Mouse (Mus musculus): ENCODE results near the gene Selenoi.
"Not testable (repeated sequence)": the region's sequence is repeated elsewhere in the genome, so short reads cannot be mapped to it uniquely, and the experiment has no call there.

Selenoi gene

DNA sequence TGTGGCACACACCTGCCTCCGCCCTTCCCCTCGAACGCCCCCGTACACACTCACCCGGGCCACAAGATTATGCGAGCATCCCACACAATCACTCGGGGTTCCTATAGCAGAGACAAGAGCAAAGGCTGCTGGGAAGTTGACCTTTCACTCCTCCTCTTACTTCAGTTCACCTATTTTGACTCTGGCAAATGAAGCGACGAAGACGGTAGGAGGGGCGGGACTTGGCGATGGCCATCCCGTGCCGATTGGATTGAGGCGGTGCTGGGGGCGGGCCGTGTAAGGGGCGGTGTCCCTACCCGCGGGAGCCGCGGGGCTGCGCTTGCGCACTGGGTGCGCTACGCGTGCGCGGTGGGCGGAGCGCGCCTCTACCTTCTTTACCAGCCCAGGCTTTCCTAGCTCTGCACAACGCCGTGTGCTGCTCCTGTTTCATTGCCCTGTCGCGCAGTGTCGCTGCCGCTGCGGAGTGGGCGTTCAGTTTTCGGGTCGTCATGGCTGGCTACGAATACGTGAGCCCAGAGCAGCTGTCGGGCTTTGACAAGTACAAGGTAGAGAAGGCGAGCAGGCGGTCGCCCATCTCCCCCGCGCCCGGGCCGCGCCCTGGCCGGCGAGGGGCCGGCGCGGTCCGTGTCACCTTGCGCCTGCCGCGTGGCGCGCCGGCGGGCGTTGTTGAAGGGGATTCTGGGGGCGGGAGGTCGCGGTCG is at the start of gene Selenoi:
Gene Selenoi, plus strand, starts transcription at position 311 of the 701 bp plus-strand sequence.
- DNase-seq (ENCODE audit: low read depth, low spot score) = peak; percentile 98

DNA sequence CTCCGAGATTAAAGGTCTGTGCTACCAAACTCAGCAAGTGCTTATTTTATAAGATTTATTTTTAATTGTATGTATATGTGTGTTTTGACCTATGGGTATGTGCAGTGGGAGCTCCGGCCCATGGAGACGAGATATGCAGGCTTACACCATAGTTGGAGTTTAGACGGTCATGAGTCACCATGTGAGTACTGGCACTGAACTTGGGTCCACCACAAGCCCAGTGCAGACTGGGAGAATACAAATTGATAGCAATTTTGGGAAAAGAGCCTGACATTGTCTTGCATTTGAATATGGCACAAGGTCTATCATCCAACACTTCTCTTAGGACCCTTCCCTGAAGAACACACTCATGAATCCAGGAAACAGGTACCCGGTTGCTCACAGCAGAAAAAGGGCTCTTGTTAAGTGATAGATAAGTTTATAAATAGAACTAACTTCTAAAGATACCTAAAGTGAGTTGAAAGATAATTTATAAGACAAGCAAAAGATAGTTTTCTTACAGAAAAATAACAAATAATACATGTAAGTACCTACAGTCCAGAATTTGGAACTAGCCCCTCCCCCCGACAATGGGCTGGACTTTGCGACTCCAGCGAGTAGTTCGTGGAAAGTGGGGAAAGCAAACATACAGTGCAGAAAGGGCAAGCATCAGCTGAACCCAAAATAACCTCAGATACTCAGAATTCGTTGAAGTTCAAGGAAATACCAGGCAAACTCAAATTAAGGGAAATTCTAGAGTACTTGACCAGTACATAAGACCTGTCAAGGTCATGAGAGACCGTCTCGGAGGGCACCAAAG is 44.5 kb upstream of the Selenoi start:
- DNase-seq (ENCODE audit: low read depth, low spot score) = no peak

DNA sequence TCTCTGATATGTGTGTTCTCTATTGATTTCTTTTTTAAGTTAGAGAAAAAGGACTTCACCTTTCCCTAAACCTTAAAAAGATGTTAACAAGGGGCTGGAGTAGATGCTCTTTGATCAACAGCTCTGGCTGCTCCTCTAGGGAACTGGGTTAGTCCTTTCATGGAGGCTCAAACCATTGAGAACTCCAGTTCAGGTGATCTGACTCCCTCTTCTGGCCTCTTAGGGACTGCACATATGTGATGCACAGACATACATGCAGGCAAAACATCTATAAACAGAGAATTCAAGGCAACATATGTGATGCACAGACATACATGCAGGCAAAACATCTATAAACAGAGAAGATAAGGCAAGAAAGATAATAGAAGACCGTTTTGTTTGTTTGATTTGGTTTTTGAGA is 39.9 kb upstream of the Selenoi start:
- DNase-seq (ENCODE audit: low read depth, low spot score) = peak; percentile 30

DNA sequence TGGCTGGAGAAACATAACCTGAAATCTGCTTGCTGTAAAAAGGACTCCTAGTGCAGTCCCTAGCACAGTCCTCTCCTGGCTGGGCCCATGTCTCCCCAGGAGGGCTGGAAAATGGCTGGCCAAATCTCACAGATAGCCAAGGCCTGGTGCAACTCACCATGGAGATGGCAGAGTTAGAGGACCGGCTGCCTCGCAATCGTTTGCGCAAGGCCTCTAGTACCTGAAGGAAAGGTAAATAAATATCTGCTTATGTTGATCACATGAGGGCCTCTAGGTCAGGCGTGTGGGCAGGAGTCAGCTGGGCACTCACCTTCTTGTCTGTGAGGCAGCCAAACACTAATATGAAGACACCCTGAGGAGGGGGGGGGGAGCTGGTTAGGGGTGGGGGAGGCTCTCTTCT is 37.0 kb upstream of the Selenoi start:
- DNase-seq (ENCODE audit: low read depth, low spot score) = no peak

DNA sequence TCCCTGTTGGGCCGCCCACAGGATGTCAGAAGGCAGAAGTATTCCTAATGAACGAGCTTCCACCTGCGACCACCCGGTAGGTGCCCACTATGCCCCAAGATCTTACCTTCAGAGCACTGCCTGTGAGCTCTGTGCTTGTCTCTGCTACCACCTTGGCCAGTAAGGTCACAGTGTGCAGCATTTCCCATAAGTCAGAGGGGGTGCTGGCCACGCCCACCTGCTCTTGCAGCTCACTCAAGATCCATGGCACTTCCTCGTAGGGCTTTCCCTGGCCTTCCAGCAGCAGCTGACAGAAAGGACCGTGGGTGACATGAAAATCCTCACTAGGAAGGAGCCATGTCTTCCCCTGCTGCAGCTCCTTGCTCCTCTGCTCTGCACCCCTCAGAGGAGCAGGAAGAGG is 34.1 kb upstream of the Selenoi start:
- peak; percentile 80 for DNase-seq (ENCODE audit: low read depth, low spot score)

DNA sequence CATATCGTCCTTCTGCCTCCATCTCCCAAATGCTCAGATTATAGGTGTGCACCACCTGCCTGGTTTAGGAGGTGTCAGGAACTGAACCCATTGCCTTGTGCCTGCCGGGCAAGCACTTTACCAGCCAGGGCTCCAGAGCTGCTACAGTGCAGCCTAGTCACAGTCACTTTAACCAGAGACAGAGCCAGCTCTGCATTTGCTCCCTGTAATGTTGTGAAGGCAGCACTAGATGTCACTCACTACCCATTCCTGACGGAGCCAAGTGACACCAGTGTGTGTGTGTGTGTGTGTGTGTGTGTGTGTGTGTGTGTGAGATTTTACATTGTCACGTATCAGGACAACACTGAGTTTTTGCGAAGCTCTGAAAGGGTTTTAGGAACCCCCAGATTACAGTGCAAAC is 30.9 kb upstream of the Selenoi start:
- peak; percentile 66 for DNase-seq (ENCODE audit: low read depth, low spot score)

DNA sequence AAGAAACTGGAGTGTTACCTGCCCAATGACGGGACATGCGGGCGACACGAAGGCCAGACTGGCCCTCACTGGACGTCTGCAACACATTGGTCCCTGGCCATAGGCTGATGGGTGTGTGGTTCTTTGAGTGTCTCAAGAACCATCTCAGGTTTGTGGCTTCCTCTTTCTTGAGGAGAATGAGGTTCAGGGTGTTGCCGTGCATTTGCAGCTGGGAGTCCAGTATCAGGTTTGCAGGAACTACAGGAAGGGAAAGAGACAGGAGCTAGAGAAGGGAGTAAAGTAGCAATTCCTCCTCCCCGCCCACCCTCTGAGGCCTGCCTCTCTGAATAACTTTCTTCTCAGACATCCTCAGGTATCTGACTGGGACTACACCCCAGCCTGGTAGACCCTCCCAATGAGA is 30.2 kb upstream of the Selenoi start:
- no peak for DNase-seq (ENCODE audit: low read depth, low spot score)

DNA sequence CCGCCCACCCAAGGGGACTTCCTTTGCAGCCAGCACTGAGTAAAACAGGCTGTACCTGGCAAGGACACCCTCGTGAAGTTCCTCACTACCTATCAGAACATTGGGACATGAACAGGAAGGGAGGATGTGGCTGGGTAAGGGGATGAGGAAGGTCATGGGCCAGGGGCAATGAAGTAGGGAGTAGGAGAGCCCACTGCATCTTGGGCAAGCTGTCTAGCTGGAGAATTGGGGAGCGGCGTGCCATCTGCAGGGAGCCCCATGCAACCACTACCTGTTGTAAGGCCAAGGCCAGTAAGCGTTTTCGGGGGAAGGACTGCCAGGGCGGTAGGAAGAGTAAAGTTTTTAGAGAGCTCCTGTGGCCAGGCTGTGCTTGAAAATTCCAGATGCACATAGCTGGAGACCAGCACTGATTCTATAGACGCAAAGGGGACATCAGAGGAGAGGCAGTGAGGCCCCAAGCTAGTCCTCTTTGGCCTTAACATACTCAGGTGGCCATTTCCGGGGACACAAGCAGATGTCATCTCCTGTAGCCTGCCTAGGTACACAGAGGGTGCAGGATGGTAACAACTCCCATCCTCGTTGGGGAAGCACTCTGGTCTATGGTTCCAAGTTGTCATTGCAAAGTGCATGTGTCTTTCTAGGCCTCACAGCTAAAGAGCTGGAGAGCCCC is 29.0 kb upstream of the Selenoi start:
- no peak for DNase-seq (ENCODE audit: low read depth, low spot score)

DNA sequence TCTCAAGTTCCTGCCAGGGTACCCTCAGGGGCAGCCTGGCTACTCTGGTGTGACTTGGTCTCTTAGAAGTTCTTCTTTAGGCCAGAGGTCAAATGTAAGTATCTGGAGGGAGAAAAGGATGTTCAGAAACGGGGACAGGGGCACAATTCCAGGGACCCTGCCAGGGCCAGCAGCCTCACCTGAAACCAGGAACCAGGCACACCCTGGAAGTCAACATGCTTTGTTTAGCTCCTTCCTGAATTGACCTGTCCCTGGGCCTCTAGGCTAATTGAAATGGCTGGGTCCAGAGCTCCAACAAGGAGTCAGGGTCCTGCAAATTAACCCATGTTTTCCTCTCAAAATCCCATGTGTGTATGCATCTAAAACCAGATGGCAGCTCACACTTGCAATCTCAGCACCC is 27.9 kb upstream of the Selenoi start:
- no peak for DNase-seq (ENCODE audit: low read depth, low spot score)

DNA sequence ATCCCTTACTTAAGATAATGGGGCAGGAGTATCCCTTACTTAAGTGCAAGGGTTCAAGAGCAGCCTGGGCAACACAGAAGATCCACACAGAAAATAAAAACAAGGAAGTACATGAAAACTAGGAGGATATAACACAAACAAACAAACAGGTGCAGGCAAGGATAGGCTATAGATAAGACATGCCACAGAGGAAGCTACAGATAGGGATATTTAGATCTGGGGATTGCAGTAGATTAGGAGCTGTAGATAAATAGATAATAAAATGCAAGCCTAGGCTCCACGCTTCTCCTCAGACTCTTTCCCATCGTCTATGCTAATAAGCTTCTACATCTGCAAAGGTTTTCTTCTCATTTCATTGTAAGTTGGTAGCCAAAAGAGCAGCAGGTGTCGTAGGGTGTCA is 27.3 kb upstream of the Selenoi start:
- no peak for DNase-seq (ENCODE audit: low read depth, low spot score)

DNA sequence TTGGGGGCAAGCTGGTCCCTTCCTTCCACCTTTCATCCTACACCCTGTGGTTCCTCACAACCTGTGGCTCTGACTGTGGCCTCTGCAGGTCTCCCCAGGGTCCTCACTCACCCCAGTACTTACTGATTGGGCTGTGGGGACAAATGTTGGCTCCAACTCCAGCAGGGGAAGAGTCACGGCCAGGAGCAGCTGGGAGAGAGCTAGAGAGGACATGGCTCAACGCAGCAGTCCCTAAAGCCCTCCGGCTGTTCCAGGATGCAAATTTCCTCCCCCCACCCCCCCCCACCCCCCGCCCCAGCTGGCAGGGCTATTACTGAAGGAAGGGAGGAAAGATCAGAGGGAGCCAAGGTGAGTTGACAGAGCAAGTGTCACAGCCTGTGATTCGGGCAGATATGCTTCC is 26.9 kb upstream of the Selenoi start, which contains the start of gene Adgrf3:
Gene Adgrf3, minus strand, starts transcription at position 230 of the 400 bp plus-strand sequence.
- DNase-seq (ENCODE audit: low read depth, low spot score) = no peak

DNA sequence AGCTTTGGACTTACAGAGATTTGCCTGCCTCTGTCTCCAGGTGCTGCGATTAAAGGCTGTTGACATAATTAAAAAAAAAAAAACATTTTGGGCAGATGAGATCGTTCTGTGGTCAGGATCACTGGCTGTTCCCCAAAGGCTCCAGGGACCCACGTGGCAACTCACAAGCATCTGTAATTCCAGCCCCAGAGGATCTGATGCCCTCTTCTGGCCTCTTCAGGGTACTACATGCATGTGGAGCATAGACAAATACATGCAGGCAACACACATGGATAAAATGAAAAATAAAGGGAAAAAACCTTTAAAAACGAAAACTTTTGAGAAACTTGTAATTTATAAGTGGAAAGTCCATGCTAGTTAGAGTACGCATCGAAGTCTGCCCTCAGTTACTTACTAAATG is 25.1 kb upstream of the Selenoi start:
- DNase-seq (ENCODE audit: low read depth, low spot score) = peak; percentile 85

DNA sequence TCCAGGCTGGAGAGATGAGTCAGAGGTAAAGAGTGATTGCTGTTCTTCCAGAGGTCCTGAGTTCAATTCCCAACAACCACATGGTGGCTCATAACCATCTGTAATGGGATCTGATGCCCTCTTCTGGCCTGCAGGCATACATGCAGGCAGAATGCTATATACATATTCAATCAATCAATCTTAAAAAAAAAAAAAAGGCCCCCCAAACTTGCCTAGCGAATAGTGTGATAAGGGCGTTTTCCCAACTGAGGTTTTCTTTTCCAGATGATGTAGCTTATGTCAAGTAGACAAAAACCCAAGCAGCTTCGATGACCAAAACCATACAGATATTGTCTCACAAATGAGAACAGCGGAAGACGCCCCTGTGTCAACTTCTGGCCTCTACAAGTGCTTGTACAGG is 21.6 kb upstream of the Selenoi start:
- not testable (repeated sequence) for DNase-seq (ENCODE audit: low read depth, low spot score)

DNA sequence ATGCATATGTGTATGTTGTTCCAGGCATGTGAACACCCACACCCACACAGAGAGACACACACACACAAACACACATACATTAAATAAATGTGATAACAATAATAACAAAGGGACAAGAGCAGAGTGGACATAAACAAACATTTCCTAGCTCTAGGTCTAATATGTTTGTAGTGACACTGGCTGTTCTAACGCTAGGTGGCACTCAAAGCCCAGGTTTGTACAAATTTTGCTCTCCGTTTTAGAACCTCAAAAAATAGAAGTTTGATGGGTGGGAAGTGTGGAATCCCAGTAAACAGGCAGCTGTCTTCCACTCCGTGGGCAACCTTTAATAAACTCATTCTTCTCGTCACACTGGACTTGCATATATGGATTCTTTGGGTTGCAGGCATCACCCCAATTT is 17.5 kb upstream of the Selenoi start:
- peak; percentile 55 for DNase-seq (ENCODE audit: low read depth, low spot score)

DNA sequence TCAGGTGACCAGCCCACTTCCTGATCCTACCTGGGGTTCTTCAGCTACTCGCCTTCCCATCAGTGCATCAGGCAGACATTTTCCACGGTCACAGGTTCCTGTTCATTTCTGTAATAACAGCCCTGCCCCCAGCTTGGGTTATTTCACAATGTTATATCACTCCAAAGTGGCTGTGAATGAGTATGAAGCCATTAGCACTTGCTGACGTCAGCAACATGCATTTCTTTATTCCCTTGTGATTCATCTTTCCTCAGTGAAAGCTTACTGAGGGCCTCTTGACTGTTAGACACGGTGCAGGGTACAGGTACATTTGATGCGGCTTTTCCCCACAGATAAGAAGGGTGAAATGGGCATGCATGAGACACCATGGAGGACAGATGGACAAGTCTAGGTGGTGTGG is 16.4 kb upstream of the Selenoi start:
- no peak for DNase-seq (ENCODE audit: low read depth, low spot score)

DNA sequence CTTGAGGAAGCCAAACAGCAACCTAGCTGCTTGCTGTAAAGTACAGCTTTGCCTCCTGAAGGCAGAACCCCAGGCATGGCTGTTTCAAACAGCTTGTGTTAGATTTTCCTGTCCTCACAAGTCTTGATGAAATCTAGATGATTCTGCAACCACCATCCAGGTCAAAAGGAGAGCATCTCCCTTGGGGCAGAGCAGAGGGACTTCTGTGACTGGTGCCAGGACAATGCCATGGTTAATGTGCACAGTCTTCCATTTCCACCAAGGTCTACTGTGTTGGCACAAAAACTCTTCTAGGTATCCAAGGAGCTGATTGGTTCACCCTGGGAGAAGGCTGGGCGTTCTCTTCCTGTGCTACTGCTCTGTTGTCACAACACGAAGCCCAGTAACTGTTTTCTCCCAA is 12.7 kb upstream of the Selenoi start:
- no peak for DNase-seq (ENCODE audit: low read depth, low spot score)

DNA sequence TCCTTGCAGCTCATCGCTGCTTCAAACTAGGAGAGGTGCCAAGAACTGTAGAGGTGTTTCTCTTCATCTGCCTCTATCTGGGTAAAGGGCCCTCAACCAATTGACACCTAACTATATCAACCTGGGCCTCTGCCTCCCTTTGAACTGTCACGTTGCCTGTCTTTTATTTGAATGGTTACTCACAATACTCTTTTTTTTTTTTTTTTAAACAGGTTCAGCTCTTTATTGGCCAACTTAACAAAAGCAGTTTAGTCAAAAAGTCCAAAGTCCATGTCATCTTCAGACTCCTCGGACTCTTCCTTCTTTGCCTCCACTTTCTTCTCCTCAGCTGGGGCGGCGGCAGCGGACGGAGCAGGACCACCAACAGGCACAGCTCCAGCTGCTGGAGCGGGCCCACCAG is 11.7 kb upstream of the Selenoi start:
- DNase-seq (ENCODE audit: low read depth, low spot score) = no peak

DNA sequence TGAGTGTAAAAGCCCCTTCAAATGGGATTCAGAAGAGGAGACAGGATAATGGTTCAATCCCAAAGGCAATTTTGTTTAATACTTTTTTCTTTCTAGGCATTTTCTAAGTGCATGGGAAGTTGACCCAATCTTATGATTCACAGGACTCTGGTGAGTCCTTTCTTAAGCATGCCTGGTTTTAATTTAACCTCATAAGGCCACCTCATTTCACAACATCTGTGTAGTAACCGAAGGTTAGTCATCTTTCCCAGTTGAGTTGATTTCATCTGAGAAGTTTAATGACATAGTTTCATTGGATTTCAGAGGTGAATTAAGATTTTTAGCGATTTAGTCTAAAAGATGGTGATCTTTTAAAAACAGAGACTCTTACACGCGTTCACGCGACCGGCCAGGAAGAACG is 9.7 kb upstream of the Selenoi start:
- no peak for DNase-seq (ENCODE audit: low read depth, low spot score)

DNA sequence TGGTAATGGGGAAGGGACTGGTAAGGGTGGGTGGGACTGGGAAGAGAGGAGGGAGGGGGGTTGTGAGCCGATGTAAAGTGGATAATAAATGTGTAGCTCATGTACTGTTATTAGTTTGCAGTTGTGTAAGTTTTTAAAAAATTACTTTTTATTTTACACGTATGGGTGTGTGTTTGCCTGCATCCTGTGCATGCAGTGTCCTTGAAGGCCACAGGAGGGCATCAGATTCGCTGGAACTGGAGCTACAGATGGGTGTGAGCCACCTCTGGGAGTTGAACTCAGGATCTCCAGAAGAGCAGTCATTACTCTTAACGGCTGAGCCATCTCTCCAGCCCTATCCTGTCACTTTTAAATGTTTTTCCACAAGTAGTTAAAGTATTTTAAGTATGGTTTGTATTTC is 1.5 kb upstream of the Selenoi start:
- DNase-seq (ENCODE audit: low read depth, low spot score) = no peak

DNA sequence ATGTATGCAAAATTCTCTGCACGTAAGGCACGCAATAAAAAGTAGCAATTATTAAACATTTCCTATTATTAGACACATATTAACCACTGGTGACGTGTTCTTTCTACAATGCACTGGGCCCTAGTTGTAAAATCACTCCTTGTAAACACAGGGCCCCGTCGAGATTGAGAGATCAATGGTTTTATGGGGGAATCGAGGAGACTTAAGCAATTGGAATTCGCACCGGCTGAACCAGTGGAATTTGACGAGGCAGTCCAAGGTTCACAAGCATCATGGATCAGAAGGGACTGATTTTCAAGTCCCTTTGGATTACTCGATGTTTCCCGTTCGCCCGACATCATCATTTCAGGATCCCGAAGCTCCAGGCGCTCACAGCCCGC is 500 bp upstream of the Selenoi start:
- DNase-seq (ENCODE audit: low read depth, low spot score) = no peak

DNA sequence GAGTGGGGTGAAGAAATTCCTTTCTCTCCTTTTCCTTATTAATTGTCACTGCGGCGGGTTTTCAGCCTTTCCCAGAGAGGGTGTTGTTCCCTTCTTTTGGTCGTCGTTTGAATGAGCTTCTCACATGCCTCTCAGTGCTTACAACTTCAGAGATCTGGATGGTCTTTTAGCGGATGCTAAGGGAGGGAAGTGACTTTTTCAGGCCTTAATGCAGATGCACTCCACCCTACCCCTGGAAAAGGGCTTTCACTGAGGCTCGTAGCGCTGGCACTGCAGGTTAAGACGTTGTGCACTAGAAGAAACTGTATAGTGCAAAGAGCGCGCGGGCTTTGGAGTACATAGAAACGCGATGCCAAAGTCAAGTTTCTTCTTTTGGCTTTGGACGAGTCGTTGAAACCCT is 661 bp downstream of the Selenoi start:
- DNase-seq (ENCODE audit: low read depth, low spot score) = no peak

DNA sequence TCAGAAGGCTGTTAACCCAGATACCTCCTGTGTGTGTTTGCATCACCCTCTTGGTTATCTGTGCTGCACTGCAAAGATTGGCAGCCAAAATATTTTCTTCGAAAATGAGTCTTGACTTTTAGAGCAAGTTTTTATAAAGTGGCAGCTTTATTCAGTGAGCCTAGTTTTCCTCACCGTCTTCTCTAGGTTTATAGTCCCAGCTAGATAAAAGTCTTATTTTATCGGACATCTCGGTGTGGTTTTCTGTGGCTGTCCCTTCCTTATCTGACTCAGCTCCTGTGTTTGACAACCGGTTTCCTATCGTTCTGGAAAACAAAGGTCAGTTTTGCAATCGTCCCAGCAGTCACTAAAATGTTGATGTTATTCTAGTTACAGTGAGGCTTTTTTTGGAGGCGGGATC is 1.6 kb downstream of the Selenoi start:
- DNase-seq (ENCODE audit: low read depth, low spot score) = no peak

DNA sequence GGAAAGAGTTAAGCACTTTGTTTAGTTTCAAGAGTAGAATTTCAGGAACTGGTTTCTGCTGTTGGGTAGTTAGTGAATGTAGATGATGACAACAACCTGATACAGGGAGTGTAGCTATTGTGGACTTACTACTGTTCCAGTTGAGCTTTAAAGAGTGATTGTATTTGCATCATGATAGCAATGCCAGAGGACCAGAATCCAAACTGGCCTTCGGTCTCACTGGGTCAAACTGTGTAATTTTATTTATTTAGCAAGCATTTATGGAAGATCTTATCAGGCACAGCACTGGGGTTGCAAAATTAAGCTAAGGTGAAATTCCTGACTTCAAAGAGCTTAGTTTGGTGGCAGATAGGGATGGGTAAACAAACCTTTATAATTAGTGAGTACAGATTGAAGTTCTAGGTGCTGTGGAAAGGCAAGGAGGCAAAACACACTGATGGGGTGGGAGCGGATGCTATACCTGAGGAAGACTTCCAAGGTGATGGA is 3.3 kb downstream of the Selenoi start:
- no peak for DNase-seq (ENCODE audit: low read depth, low spot score)
